Mouse (Mus musculus): ENCODE measurements around the gene Clca3a1. TPM values are rescaled to one million over a fixed set of nuclear protein-coding genes. Genes with fewer than 3 reads are reported as not detected.

Clca3a1 gene
- polyA plus RNA-seq, 2 experiments from 2014 or later = 0.09 TPM; not detected in 1

GRCm38 (mm10) chr3:144679701-144680159 is 81.0 kb downstream of the Clca3a1 start:
- no peak for ATAC-seq

Other genes starting within 250 kb of the Clca3a1 start
- gene Hs2st1, start 190.8 kb downstream of the Clca3a1 start, polyA plus RNA-seq (2017; shearing (Covaris generic)) = 1 to 10 TPM; 1.9 to 3.3 TPM
- gene Selenof, start 190.7 kb downstream of the Clca3a1 start, polyA plus RNA-seq (2017; shearing (Covaris generic)) = 100 to 1,000 TPM; 302 to 362 TPM
- 10 to 100 TPM; 53.4 to 56.8 TPM for gene Sh3glb1, start 40.6 kb downstream of the Clca3a1 start, polyA plus RNA-seq (2017; shearing (Covaris generic))
- not detected for gene Clca3a2, start 58.5 kb upstream of the Clca3a1 start, polyA plus RNA-seq (2017; shearing (Covaris generic))
- gene Clca3b, start 88.4 kb upstream of the Clca3a1 start, polyA plus RNA-seq (2017; shearing (Covaris generic)) = not detected
- gene Clca4b, start 171.6 kb upstream of the Clca3a1 start, polyA plus RNA-seq (2017; shearing (Covaris generic)) = not detected
- gene Clca4a, start 214.1 kb upstream of the Clca3a1 start, polyA plus RNA-seq (2017; shearing (Covaris generic)) = not detected